Mouse (Mus musculus): Measurements from ENCODE around the gene Fxyd1. TPM values are rescaled to one million over a fixed set of nuclear protein-coding genes. Genes with fewer than 3 reads are reported as not detected.

Fxyd1 gene
- polyA plus RNA-seq, 1 experiment from 2014 or later: 7.7 TPM

DNA sequence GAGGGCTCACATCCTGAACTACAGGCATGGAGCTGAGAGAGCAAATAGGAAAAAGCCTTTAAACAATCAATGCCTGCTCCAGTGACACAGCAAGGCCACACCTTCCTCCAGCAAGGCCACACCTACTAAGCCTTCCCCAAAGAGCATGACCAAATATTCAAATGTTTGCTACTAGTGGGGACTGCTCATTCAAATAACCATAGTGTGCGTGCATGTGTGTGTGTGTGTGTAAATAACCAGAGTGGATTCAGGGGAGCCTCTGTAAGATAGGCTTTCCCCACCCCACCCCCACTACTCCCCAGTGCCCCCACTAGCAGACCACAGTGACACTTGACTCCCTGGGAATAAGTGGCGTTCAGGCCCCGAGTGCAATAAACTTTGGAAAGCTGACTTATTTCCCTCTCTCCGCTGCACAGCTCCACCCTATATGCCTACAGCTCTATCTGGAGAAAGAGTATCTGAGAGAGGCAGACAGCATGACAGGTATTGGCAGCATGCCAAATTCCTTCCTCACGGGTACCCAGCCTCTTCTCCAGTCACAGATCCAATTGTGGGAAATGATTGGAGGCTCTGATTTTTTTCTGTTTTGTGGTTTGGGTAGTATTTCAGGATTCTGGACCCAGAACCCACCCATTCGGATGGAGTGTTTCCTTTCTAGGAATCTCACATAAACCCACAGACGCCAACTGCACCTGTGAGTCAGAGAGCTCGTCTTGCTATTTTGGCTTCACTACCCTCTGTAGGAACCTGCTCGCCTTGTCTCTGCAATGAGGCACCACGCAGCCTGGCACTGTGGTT lies 39.7 kb downstream of the Fxyd1 start:
- Histone ChIP-seq H3K4me3 (no peak overlapping the region), H3K9me3 (replicated peaks) (no peaks in the 10 kb centered on the region), H3K27me3 (ENCODE audit: low read depth, poor library complexity, severe bottlenecking) (no peaks in the 10 kb centered on the region), H3K27ac (no peak overlapping the region), H3K36me3 (no peaks in the 10 kb centered on the region), H3K4me1 (peaks cover 9% of the 10 kb centered on the region)
- 69% methylated on average over 10 of the region's 10 CpGs for WGBS
- DNase-seq (ENCODE audit: low spot score): no peak

DNA sequence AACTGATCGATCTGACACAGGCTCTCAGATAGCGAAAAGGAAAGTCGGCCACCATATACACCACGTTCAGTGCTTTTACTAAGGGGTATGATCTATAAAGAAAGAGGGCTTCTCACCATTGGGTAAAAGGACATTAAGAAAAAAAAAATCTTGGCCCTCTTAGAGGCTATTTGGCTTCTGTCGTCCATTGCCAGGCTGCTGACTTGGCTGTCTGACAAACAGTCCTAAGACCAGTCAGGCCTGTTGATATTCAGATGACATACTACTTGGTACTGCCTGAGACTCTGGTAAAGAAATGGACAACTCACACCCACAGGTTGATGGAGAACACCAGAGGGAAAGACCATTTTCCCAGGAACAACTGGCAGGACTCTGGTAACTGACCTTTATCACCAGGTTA lies 44.0 kb downstream of the Fxyd1 start:
- 90% methylated on average over 5 of the region's 5 CpGs for WGBS
- H3K4me1 ChIP-seq: peaks cover 24% of the 10 kb centered on the region

DNA sequence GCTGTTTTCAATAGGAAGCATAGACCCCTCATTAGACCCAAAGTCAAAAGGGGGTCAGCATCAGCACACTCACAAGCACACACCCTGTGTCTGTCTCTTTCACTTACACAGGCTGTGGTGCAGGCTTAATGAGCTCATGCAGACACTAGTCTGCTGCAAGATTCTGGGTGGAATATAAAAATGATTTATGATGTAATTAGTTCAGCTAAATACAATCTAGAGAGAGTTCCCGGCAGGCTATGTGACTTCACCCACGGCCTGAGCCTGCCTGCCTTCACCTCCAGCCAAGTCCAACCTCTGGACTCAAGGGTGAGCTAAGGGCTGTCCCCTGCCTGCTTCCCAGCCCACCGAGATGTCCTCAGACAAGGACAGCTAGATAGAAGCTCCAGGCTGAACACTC lies 48.1 kb downstream of the Fxyd1 start:
- 40% methylated on average over 3 of the region's 3 CpGs for WGBS
- H3K4me3 ChIP-seq: no peak overlapping the region
- H3K27me3 ChIP-seq (ENCODE audit: low read depth, poor library complexity, severe bottlenecking): no peaks in the 10 kb centered on the region
- H3K4me1 ChIP-seq: peaks cover 15% of the 10 kb centered on the region
- DNase-seq (ENCODE audit: low spot score): peak; percentile 32
- H3K9me3 ChIP-seq (replicated peaks): no peaks in the 10 kb centered on the region
- H3K27ac ChIP-seq: 0 out of 2 replicates have a peak overlapping the region, but pooled peaks have one; percentile 31
- no peaks in the 10 kb centered on the region for H3K36me3 ChIP-seq

More for the DNA sequence above, 44.0 kb downstream of the Fxyd1 start:
- Histone ChIP-seq H3K36me3 (no peaks in the 10 kb centered on the region), H3K27me3 (ENCODE audit: low read depth, poor library complexity, severe bottlenecking) (no peaks in the 10 kb centered on the region), H3K4me3 (no peak overlapping the region), H3K9me3 (replicated peaks) (no peaks in the 10 kb centered on the region), H3K27ac (no peak overlapping the region)
- DNase-seq (ENCODE audit: low spot score): no peak

DNA sequence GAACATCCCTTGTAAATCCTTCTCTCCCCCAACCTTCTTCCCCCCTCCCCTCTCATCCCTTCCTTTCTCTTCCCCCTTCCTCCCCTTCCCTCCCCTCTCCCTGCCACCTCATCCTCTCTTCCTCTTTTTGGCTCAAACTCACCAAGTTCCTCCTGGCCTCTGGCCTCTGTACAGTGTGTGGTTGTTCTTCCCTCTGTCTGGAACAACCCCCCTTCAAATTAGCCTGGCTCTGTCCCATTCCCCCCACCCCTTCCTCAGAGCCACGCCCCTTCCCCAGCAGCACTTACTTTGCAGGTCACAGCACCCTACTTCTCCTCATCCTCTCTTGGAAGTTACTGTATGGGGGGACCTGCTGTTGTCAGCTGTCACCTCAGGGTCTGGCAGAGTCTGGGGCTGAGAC lies 48.8 kb downstream of the Fxyd1 start:
- WGBS: 70% methylated on average over 1 of the region's 1 CpGs

DNA sequence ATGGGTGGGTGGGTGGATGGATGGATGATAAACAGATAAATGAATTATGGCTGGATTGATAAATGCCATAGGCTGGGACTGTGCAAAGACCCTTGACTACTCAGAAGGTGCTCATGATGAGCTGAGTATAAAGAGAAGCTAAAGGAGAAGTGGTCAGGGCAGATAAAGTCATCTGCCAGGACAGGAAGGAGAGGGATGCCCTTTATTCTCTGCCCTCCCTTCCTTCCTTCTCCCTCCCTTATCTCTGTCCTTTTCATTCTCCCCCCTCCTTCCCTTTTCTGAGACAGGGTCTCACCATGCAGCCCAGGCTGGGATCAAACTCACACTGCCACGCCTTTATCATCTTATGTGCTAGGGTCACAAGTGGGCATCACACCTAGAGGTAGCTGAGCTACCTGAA lies 49.2 kb downstream of the Fxyd1 start:
- peaks cover 15% of the 10 kb centered on the region for H3K4me1 ChIP-seq
- H3K36me3 ChIP-seq: no peaks in the 10 kb centered on the region
- DNase-seq (ENCODE audit: low spot score): no peak
- H3K27me3 ChIP-seq (ENCODE audit: low read depth, poor library complexity, severe bottlenecking): no peaks in the 10 kb centered on the region
- no peaks in the 10 kb centered on the region for H3K9me3 ChIP-seq (replicated peaks)
- H3K27ac ChIP-seq: no peak overlapping the region
- WGBS: 74% methylated on average over 1 of the region's 1 CpGs
- H3K4me3 ChIP-seq: no peak overlapping the region

More for the DNA sequence above, 48.8 kb downstream of the Fxyd1 start:
- Histone ChIP-seq H3K27me3 (ENCODE audit: low read depth, poor library complexity, severe bottlenecking) (no peaks in the 10 kb centered on the region), H3K9me3 (replicated peaks) (no peaks in the 10 kb centered on the region), H3K4me1 (peaks cover 15% of the 10 kb centered on the region), H3K4me3 (no peak overlapping the region), H3K27ac (peak overlapping the region; percentile 31; the same call in 1 of the 2 replicates), H3K36me3 (no peaks in the 10 kb centered on the region)
- DNase-seq (ENCODE audit: low spot score): no peak

DNA sequence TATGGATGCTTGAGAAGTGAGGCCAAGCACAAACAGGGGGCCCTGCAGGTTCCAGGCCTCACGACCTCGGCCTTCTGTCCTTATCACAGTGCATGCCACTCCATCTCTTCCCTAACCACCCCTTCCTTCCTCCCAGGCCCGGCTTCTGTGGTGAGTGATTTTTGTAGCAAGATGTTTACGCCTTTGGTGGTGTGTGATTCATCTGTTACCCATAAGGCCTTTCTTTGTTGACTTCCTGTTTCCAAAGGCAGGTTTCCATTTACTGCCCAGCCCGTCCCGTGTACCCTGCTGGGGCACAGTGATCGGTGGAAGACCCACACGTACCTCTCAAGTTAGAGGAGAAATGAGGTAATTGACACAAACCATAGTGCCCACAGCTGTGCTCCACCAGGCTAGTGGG lies 54.3 kb downstream of the Fxyd1 start:
- peaks cover 12% of the 10 kb centered on the region for H3K4me1 ChIP-seq
- no peak overlapping the region for H3K4me3 ChIP-seq
- H3K9me3 ChIP-seq (replicated peaks): no peaks in the 10 kb centered on the region
- DNase-seq (ENCODE audit: low spot score): no peak
- no peaks in the 10 kb centered on the region for H3K36me3 ChIP-seq
- H3K27me3 ChIP-seq (ENCODE audit: low read depth, poor library complexity, severe bottlenecking): no peaks in the 10 kb centered on the region
- 76% methylated on average over 8 of the region's 8 CpGs for WGBS
- no peak overlapping the region for H3K27ac ChIP-seq

Small RNA genes lying within 50 kb of the gene (microRNA-seq; reads per million reads assigned to microRNA genes)
- not detected for gene Mir7050

Other genes with a start within 250 kb of the Fxyd1 start
- gene Ffar2, start 233.4 kb downstream of the Fxyd1 start, polyA plus RNA-seq (2016; fragmentation: Nextera tagmentation; extraction: Ambion mirVana): not detected in 2 replicates
- not detected in 2 replicates for gene Ffar3, start 201.0 kb downstream of the Fxyd1 start, polyA plus RNA-seq (2016; fragmentation: Nextera tagmentation; extraction: Ambion mirVana)
- not detected in 2 replicates for gene Ffar1, start 195.6 kb downstream of the Fxyd1 start, polyA plus RNA-seq (2016; fragmentation: Nextera tagmentation; extraction: Ambion mirVana)
- gene Cd22, start 176.9 kb downstream of the Fxyd1 start, polyA plus RNA-seq (2016; fragmentation: Nextera tagmentation; extraction: Ambion mirVana): 0.59 TPM in 1 of 2 replicates, not detected in the other
- 0.21 TPM in 1 of 2 replicates, not detected in the other for gene Mag, start 142.3 kb downstream of the Fxyd1 start, polyA plus RNA-seq (2016; fragmentation: Nextera tagmentation; extraction: Ambion mirVana)
- gene Hamp2, start 132.5 kb downstream of the Fxyd1 start, polyA plus RNA-seq (2016; fragmentation: Nextera tagmentation; extraction: Ambion mirVana): not detected in 2 replicates
- gene Hamp, start 113.2 kb downstream of the Fxyd1 start, polyA plus RNA-seq (2016; fragmentation: Nextera tagmentation; extraction: Ambion mirVana): not detected in 2 replicates
- 28.7 and 33.5 TPM in 2 replicates for gene Usf2, start 100.4 kb downstream of the Fxyd1 start, polyA plus RNA-seq (2016; fragmentation: Nextera tagmentation; extraction: Ambion mirVana)
- gene Lsr, start 83.7 kb downstream of the Fxyd1 start, polyA plus RNA-seq (2016; fragmentation: Nextera tagmentation; extraction: Ambion mirVana): 28.9 and 31.3 TPM in 2 replicates
- 1.0 and 1.3 TPM in 2 replicates for gene Fam187b, start 83.4 kb downstream of the Fxyd1 start, polyA plus RNA-seq (2016; fragmentation: Nextera tagmentation; extraction: Ambion mirVana)
- 8.0 and 8.1 TPM in 2 replicates for gene Fxyd5, start 14.7 kb downstream of the Fxyd1 start, polyA plus RNA-seq (2016; fragmentation: Nextera tagmentation; extraction: Ambion mirVana)
- gene Fxyd7, start 5.7 kb downstream of the Fxyd1 start, polyA plus RNA-seq (2016; fragmentation: Nextera tagmentation; extraction: Ambion mirVana): 0.30 and 1.3 TPM in 2 replicates
- gene Lgi4, start 2.1 kb upstream of the Fxyd1 start, polyA plus RNA-seq (2016; fragmentation: Nextera tagmentation; extraction: Ambion mirVana): 0.13 and 0.16 TPM in 2 replicates
- gene Fxyd3, start 19.5 kb upstream of the Fxyd1 start, polyA plus RNA-seq (2016; fragmentation: Nextera tagmentation; extraction: Ambion mirVana): 7.6 and 10.0 TPM in 2 replicates
- 3.1 TPM in 2 replicates for gene Hpn, start 58.1 kb upstream of the Fxyd1 start, polyA plus RNA-seq (2016; fragmentation: Nextera tagmentation; extraction: Ambion mirVana)
- gene Scn1b, start 69.8 kb upstream of the Fxyd1 start, polyA plus RNA-seq (2016; fragmentation: Nextera tagmentation; extraction: Ambion mirVana): 0.38 and 0.81 TPM in 2 replicates
- gene Gramd1a, start 98.7 kb upstream of the Fxyd1 start, polyA plus RNA-seq (2016; fragmentation: Nextera tagmentation; extraction: Ambion mirVana): 87.3 and 106 TPM in 2 replicates
- not detected in 2 replicates for gene Scgb2b2, start 233.3 kb upstream of the Fxyd1 start, polyA plus RNA-seq (2016; fragmentation: Nextera tagmentation; extraction: Ambion mirVana)
- gene Scgb1b2, start 234.6 kb upstream of the Fxyd1 start, polyA plus RNA-seq (2016; fragmentation: Nextera tagmentation; extraction: Ambion mirVana): not detected in 2 replicates